Mouse (Mus musculus) embryonic stem cell, embryonic (primary cell): ENCODE results near the gene Kcnip1.

Experiments used
- CTCF ChIA-PET, 4 experiments: fragments of 300-600 bp in 2 of 4; fragments of 350-600 bp in 2 of 4; sonication (Branson Sonifier 250); formaldehyde crosslinking; loops; one replicate each; lab custom pipeline; 2022; ENCODE audit warnings: inconsistent platforms in 2 of 4; lab: Charles Lee
- POLR2A ChIA-PET, 4 experiments: fragments of 300-600 bp in 2 of 4; fragments of 350-600 bp in 2 of 4; sonication (Branson Sonifier 250); formaldehyde crosslinking; loops; one replicate each; lab custom pipeline; 2022; ENCODE audit warnings: antibody characterized with exemption in 4 of 4, inconsistent platforms in 1 of 4; lab: Charles Lee

Kcnip1 gene

DNA sequence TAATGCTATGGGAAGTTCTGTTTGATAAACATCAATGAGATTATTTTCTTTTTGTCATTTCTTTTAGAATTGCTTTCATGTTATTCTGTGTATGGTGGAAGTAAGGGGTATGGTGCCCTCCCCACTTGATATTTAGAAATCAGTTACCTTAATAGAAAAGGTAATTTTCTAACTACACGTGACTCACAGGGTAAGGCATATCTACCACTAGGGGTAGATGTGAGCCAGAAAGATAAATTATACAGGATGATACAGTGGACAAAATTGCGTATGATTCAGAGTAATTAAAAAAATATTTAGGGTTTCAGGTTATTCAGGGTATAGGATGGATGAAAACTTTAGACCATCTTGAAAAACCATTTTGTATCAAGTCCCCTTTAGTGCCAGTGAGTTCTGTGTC, 343.6 kb downstream of the Kcnip1 start:
- CTCF ChIA-PET, result interaction anchor here in 1 of 4 experiments (0.7 kb wide), 1 partner anchor 487 kb away, joined by 3 read pairs; no protein-coding TSS in a partner anchor
- POLR2A ChIA-PET, result no interaction called here

DNA sequence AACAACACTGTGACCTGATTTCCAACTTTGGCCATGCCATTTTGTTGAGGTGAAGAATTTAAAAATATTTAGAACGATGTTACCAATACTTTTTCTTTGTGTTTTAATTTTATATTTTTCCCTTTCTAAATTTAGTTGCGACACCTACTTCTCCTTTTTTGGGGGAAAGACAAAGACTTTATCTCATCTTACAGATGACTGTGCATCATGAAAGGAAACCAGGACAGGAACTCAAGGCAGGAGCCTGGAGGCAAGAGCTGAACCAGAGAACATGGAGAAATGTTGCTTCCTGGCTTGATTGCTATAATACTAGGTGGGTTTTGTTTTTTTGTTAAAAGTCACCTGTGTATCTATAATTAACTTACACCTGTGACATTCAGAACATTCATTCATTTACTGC, 355.8 kb downstream of the Kcnip1 start:
- ChIA-PET POLR2A (interaction anchor here in 2 of 4 experiments (0.6 to 1.5 kb wide), 2 partner anchors 8 to 855 kb away, joined by 3 to 13 read pairs; no protein-coding TSS in a partner anchor), CTCF (interaction anchor here in 1 of 4 experiments (0.6 kb wide), 1 partner anchor 21 kb away, joined by 3 read pairs; no protein-coding TSS in a partner anchor)

GRCm38 (mm10) chr11:33627136-33627742, 365.7 kb downstream of the Kcnip1 start:
- ChIA-PET POLR2A (no interaction called here), CTCF (interaction anchor here in 1 of 4 experiments (0.6 kb wide), 1 partner anchor 15 kb away, joined by 6 read pairs; no protein-coding TSS in a partner anchor)

- ChIA-PET CTCF (interaction anchor here in 3 of 4 experiments (0.7 to 2.5 kb wide), 21 partner anchors 16 to 441 kb away, joined by 3 to 16 read pairs (median 4); partner anchors contain the start of genes D130052B06Rik (in 1 of the 3) and Gabrp (in 1 of the 3)), POLR2A (interaction anchor here (0.5 to 2.5 kb wide), 22 partner anchors 10 to 609 kb away, joined by 3 to 9 read pairs (median 4); partner anchors contain the start of genes Gabrp (in 1 of the 4), Npm1 (in 1 of the 4) and Ranbp17 (in 1 of the 4))
These were observed 378.7 kb downstream of the Kcnip1 start for GRCm38 (mm10) chr11:33614218-33614617.

DNA sequence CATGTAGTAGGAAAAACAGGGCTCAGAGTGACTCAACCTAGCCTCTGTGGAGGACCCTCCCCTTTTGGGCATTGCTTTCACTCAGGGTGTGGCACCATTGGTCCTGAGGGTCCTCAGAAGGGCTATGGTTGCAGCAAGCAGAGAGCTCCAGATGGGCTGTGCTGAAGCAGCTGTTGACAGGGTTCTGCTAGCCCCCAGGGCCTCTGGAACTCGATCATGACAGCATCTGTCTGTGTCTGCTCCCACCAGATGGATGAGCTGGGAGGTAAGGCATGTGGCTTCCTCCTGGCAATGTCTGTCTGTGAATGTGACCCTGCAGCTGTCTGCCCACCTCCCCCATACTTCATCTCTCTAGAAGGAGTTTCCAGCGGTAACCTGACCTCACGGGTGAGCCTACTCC, 385.2 kb downstream of the Kcnip1 start:
- POLR2A ChIA-PET, result interaction anchor here in 3 of 4 experiments (0.6 to 2.6 kb wide), 9 partner anchors 9 to 821 kb away, joined by 3 to 14 read pairs (median 5); partner anchors contain the start of genes D130052B06Rik (in 1 of the 3) and Gabrp (in 1 of the 3)

DNA sequence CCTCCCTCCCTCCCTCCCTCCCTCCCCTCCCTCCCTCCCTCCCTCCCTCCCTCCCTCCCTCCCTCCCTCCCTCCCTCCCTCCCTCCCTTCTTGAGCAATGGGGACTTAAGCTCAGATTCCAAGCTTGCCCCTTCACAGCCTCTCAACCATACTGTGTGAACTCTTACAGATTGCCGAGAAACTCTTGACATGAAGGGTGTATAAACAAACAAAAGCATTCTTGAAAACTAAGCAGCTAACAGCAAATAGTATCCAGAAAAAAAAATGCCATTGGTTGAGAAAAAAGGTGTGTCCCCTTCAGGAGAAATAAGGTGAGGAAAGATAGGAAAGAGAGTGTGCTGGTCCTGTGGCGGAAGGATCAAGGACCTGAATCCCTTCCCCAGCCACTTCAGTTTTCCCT, 389.8 kb downstream of the Kcnip1 start:
- CTCF ChIA-PET, result no interaction called here

More for the DNA sequence above, 385.2 kb downstream of the Kcnip1 start:
- CTCF ChIA-PET, result interaction anchor here in 2 of 4 experiments (0.5 to 2.1 kb wide), 4 partner anchors 9 to 63 kb away, joined by 4 to 9 read pairs (median 5); partner anchors contain the start of gene Gabrp (in 1 of the 2)

GRCm38 (mm10) chr11:33598986-33599385, 394.0 kb downstream of the Kcnip1 start, which contains the start of gene D130052B06Rik:
Gene D130052B06Rik (plus strand): TSS chr11:33599302.
- ChIA-PET CTCF (interaction anchor here in 1 of 4 experiments (1.3 to 1.9 kb wide), 2 partner anchors 13 to 15 kb away, joined by 3 to 5 read pairs; no protein-coding TSS in a partner anchor), POLR2A (interaction anchor here in 2 of 4 experiments (0.6 to 1.4 kb wide), 3 partner anchors 9 to 86 kb away, joined by 3 to 4 read pairs (median 3); partner anchors contain the start of gene Ranbp17 (in 1 of the 2))

More for the DNA sequence above, 389.8 kb downstream of the Kcnip1 start:
- POLR2A ChIA-PET, result no interaction called here

- ChIA-PET CTCF (no interaction called here), POLR2A (interaction anchor here in 2 of 4 experiments (0.6 to 1.4 kb wide), 4 partner anchors 9 to 60 kb away, joined by 3 to 4 read pairs (median 4); no protein-coding TSS in a partner anchor)
These were observed 396.3 kb downstream of the Kcnip1 start for GRCm38 (mm10) chr11:33596655-33597054.

DNA sequence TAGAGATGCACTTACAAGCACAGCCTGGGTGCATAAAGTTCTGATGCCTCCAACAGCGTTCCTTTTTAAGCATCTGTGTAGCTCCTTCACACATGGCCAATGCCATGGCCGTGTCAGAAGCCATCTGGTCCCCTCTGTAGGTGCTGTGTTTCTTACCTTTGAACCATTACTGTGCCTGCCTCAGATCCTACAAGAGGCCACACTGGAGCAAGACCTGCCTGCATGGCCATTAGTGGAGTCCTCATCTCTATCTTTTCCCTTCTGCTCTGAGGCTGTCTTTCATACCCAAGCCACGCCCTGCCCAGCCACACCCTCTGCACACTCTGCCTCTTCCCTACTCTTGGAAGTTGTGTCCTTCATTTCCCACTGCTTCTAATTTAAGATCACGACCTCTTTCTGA, 400.1 kb downstream of the Kcnip1 start:
- ChIA-PET POLR2A (no interaction called here), CTCF (no interaction called here)

GRCm38 (mm10) chr11:33590771-33591170, 402.2 kb downstream of the Kcnip1 start:
- ChIA-PET CTCF (no interaction called here), POLR2A (interaction anchor here in 1 of 4 experiments (1.1 to 1.4 kb wide), 3 partner anchors 9 to 14 kb away, joined by 3 to 4 read pairs (median 4); no protein-coding TSS in a partner anchor)

- ChIA-PET CTCF (interaction anchor here in 1 of 4 experiments (1.4 kb wide), 1 partner anchor 12 kb away, joined by 3 read pairs; the partner anchor contains the start of gene D130052B06Rik), POLR2A (interaction anchor here in 2 of 4 experiments (1.4 to 2.2 kb wide), 3 partner anchors 8 to 73 kb away, joined by 3 to 6 read pairs (median 6); partner anchors contain the start of genes Gabrp (in 1 of the 2) and Ranbp17 (in 1 of the 2))
These were observed 406.3 kb downstream of the Kcnip1 start for GRCm38 (mm10) chr11:33586614-33587013.

GRCm38 (mm10) chr11:33579621-33580020, 413.3 kb downstream of the Kcnip1 start:
- POLR2A ChIA-PET, result interaction anchor here in 3 of 4 experiments (0.8 to 2.9 kb wide), 13 partner anchors 9 to 66 kb away, joined by 3 to 15 read pairs (median 4); partner anchors contain the start of gene Ranbp17 (in 1 of the 3)
- CTCF ChIA-PET, result no interaction called here
